Mouse (Mus musculus) right cerebral cortex, adult 18-20 months (tissue): ENCODE measurements at regions not wholly inside any gene's neighbourhood (a gene's known extent, or its start where the extent isn't known, plus 50 kb on each side); places are given as distances from the start of the nearest gene placed in this dataset.

ENCODE experiments used
- DNase-seq: peaks from one replicate; pipeline ENCODE4 v3.0.0; 2022; ENCODE audit warnings: mixed read lengths

GRCm38 (mm10) chr4:22047730-22048455, 116.8 kb downstream of the Faxc start:
- peak; percentile 39 for DNase-seq

DNA sequence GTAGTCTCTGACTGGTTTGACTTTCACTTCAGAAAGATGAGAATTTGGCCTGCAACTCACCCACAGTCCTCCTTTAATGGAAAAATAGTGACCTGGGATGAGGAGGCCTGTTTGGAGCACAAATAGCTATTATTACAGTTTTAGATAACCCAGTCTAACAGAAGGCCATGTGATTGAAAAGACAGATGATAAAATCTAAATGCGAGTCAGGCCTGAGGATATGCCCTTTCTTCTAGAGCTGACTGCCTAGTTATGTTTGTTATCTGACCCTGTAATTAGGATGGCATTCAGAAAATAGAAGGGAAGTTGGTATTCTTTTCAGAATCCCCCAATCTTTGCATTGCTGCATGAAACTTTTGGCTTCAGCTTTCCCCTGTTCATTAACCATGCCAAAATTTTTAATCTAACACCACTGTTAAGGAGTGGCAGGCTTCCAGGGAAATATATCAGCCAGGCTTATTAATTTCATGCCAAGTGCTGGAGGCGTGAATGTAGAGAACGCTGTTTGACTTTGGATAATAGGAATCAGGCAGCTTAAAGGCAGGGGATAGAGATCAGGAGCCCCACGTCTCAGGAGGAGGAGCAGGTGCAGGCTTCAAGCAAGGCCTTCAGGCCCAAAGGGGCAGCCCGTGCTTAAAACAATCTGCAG, 135.8 kb downstream of the Faxc start:
- peak; percentile 10 for DNase-seq

DNA sequence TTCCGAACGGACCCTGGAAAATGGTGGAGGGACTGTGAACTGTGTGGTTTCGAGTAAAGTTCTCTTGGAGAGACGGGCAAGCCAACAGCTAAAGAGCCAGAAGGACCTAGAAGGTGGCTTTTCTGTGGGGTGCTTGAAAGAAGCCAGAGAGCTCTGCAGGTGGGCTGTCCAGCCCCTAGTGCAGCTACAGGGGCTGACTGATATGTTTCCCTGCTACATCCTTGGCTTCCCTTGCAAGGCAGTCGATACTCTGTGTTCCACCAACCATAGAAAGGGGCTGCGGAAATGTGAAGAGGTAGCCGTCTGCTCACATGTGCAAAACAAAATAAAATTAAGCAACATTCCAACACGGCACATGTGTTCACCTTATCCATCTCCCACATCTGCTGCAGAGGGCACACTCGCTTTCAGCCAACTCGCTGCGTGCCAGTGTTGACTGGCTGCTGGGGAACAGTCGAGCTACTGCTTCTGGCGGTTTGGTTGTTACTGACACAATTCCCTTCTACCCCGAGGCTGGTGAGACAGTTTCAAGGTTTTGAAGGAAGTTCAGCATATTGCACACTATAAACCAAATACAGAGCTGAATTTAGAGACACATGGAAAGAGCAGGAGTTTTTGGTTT, 136.7 kb downstream of the Faxc start:
- DNase-seq: no peak

- DNase-seq: no peak
Measured at GRCm38 (mm10) chr4:22088209-22088787, 157.2 kb downstream of the Faxc start.

DNA sequence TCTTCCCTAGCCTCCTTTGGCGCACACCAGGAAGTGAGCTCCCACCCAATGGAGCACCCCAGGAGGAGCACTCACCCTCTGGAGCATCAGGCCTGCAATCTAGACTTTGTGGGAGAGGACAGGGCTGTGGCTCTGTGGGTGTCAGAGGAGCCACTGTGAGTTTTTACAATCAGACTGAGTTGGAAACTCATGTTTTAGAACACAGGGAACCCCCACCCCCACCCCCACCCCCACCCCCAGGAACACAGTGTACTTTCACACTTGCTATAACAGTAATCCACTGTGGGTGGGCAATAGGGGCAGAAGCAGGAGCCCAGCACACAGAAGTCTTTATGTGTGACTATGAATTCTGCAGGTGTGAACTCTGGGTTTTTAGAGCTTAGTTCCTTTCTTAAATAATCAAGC, 158.5 kb downstream of the Faxc start:
- DNase-seq: peak; percentile 31

DNA sequence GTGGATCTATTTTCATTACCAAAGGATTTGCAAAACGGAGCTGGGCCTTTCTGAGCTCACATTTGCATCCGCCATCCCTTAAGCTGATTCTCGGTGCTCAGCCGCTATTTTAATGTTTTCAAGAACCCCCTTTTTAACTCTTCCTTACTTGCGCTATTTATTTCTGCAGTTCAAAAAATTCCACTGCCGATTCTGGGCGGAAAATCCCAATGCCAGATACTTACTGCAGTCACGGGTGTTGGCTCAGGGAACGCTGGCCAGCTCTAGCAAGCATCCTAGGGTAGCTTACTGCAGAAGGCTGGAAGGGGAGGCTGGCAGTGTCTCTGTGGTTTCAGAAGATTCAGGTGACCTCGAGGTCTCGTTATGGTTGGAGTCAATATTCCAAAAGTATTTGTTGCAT, 159.4 kb downstream of the Faxc start:
- DNase-seq: peak; percentile 63

GRCm38 (mm10) chr4:22092551-22092950, 161.4 kb downstream of the Faxc start:
- DNase-seq: no peak

DNA sequence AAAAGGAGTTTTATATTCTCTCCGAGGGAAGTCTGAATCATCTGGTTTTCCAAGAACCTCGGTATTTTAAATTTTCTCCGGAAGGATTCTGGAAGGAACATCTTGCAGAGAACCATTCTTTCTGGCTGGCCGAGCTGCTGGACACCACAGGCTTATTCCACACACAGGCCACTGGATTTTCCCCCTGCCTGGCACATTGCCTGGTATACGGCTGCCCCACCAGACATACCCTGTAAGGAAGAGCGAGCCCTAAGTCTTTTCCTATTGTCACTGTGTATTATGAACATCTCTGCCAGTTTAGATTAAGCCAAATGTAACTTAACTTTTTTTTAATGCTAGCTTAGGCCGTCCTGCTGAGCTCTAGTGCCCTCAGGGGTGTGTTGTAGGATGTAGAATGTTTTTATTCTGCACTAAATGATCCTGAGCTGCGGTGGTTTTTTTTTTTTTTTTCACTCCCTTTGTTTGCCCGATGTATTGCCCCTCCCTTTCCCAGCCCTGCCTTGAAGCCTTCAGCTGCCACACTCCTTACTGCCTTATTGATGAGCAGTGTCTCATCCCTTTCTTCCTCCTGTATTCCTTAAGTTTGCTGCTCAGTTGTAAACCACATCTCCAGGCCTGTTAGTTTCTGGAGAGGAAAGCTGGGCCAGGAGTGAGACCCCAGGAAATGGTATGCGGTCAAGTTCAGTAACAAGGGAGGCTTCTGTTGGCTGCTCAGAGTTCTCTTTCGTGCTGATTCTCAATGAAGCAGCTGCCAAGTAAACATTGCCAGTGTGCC, 164.3 kb downstream of the Faxc start:
- no peak for DNase-seq

- no peak for DNase-seq
Measured at GRCm38 (mm10) chr4:22098605-22099004, 167.5 kb downstream of the Faxc start.

GRCm38 (mm10) chr4:22102478-22102877, 171.3 kb downstream of the Faxc start:
- no peak for DNase-seq

GRCm38 (mm10) chr4:22103001-22103587, 172.0 kb downstream of the Faxc start:
- no peak for DNase-seq

- DNase-seq: peak; percentile 14
Measured at GRCm38 (mm10) chr4:22106883-22107282, 175.8 kb downstream of the Faxc start.

- DNase-seq: no peak
Measured at GRCm38 (mm10) chr4:22109410-22109809, 178.3 kb downstream of the Faxc start.

DNA sequence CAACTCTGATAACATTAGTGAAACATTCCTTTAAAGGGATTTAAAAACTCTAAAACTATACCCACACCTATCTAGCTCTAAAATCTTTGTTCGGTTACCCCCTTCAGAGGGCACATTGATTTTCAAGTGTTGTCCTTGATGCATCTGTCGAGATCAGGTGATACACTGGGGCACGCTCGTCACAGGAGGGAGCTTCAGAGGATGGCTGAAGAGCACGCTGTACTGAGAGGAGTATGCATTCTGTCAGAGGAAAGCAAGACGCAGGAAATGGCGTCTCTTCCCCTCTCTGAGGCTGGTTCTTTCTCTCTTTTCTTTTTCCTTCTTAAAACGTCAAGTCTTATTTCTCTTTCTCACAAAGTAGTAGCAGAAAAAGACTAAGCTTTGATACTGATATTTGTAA, 179.3 kb downstream of the Faxc start:
- no peak for DNase-seq

DNA sequence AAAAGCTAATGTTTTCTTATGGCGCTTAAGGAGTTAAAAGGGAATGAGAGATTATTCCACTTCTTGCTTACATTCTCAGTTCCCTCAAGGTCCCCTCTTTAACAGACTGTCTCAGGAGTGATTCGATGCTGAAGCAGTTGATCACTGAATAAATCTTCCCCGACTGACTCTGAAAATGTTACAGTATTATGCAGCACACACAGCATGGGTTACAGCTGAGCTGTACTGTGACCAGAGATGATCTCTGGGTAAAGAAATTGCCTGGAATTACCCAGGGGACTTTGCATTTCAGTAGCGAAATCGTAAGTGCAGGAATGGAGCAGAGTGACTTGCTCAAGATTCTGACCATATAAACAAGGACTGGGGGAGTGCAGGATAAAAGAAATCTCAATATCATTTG, 181.1 kb downstream of the Faxc start:
- DNase-seq: no peak

DNA sequence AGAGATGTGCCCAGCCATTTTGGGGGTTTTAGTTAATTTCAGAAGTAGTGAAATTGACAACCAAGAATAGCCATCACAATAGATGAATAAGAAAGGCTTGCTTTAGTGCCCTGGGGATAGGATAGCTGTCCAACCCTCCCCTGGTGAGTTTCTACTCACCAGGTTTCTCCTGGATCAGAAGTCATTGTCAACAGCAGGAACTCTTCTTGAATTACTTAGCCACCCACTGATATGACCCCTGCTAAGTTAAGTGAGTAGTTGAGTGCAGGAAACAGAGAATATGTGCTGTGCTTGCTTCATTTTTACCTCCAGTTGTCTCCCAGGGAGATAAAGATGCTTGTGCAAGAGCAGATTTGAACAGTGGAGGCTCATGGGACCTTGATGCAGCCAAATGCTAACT, 183.3 kb downstream of the Faxc start:
- no peak for DNase-seq

- DNase-seq: no peak
Measured at GRCm38 (mm10) chr4:22119877-22120276, 188.7 kb downstream of the Faxc start.

GRCm38 (mm10) chr4:22120953-22121352, 189.8 kb downstream of the Faxc start:
- DNase-seq: no peak

- DNase-seq: no peak
Measured at GRCm38 (mm10) chr4:22121397-22121796, 190.3 kb downstream of the Faxc start.

DNA sequence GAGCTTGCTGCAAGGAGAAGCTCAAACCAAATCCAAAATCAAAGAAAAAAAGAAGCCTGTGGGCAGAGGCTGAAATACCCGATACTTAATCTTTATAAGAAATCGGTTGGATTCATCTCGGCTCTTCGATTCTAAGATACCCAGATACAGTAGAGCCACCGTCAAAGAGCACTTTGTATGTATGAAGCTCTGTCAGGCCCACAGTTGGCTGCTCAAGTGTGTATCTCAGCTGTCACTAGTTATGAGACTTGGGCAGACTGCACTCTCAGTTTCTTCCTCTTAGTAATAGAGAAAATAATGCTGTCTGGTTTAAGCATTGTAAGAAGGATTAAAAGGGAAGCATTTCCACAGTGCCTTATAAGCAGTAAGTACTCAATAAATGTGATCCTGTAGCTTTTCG, 193.7 kb downstream of the Faxc start:
- no peak for DNase-seq

DNA sequence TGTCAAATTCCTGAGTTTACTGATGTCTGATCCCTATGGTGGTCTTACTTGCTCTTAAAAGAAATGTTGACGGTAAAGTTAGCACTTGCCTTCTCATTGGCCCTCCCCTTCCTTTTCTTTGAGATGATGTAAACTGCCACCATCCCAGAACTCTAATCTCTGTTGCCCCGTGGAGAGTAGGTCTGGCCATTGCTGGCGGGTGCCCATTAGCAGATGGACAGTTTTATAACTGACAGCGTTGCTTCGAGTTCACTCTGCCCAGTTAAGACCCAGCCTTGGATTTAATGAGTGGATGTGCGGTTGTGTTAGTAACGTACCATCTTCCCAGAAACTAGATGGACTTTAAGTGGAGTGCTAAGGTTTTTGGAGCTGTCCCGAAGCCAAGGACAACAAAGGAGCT, 199.4 kb downstream of the Faxc start:
- no peak for DNase-seq
